Mouse (Mus musculus): ENCODE measurements around the gene Nacad. TPM values are rescaled to one million over a fixed set of nuclear protein-coding genes. Genes with fewer than 3 reads are reported as not detected.

The Nacad gene
- polyA plus RNA-seq, 1 experiment = not detected

Other genes starting within 250 kb of the Nacad start
- gene Zmiz2, start 217.0 kb downstream of the Nacad start, polyA plus RNA-seq (2012; ENCODE audit: insufficient read depth, insufficient read length, missing spikeins) = 20.4 and 25.1 TPM in 2 replicates
- gene Ppia, start 190.6 kb downstream of the Nacad start, polyA plus RNA-seq (2012; ENCODE audit: insufficient read depth, insufficient read length, missing spikeins) = 1,997 and 2,277 TPM in 2 replicates
- 54.3 and 66.3 TPM in 2 replicates for gene H2afv, start 161.6 kb downstream of the Nacad start, polyA plus RNA-seq (2012; ENCODE audit: insufficient read depth, insufficient read length, missing spikeins)
- gene Purb, start 130.1 kb downstream of the Nacad start, polyA plus RNA-seq (2012; ENCODE audit: insufficient read depth, insufficient read length, missing spikeins) = 25.2 and 39.9 TPM in 2 replicates
- 0.71 and 2.9 TPM in 2 replicates for gene Myo1g, start 85.1 kb downstream of the Nacad start, polyA plus RNA-seq (2012; ENCODE audit: insufficient read depth, insufficient read length, missing spikeins)
- 26.2 and 29.6 TPM in 2 replicates for gene Ccm2, start 59.2 kb downstream of the Nacad start, polyA plus RNA-seq (2012; ENCODE audit: insufficient read depth, insufficient read length, missing spikeins)
- 57.4 and 57.7 TPM in 2 replicates for gene Tbrg4, start 20.0 kb upstream of the Nacad start, polyA plus RNA-seq (2012; ENCODE audit: insufficient read depth, insufficient read length, missing spikeins)
- not detected in 2 replicates for gene Wap, start 32.6 kb upstream of the Nacad start, polyA plus RNA-seq (2012; ENCODE audit: insufficient read depth, insufficient read length, missing spikeins)
- gene Ramp3, start 52.5 kb upstream of the Nacad start, polyA plus RNA-seq (2012; ENCODE audit: insufficient read depth, insufficient read length, missing spikeins) = not detected in 2 replicates
- gene Gm11983, start 231.6 kb upstream of the Nacad start, polyA plus RNA-seq (2012; ENCODE audit: insufficient read depth, insufficient read length, missing spikeins) = not detected in 2 replicates